Mouse (Mus musculus): ENCODE measurements around the gene Zfp366.

DNA sequence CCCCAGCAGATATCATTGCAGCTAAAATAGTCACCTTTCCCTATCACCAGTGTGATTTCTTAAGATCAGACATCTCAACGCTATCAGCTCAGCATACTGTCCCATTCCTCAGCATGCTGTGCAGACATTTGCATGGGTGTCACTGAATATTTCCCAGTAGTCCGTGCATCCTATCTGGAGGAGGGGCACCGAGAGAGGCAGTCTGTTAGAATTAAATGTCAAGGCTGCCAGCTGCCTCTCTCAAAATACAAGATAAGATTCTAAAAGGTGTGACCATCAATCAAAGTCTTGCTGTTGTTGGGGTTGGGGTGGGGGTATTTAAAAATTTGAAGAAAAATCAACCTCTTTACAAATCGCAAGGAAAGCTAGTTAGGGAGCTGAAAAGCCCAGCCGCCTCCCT, 28.4 kb downstream of the Zfp366 start:
- no peak for TF ChIP-seq POLR2A (IDR thresholded peaks at IDR 0.05; ENCODE audit: borderline replicate concordance, insufficient read depth, low read length)
- TF ChIP-seq CTCF (IDR thresholded peaks at IDR 0.05; ENCODE audit: borderline replicate concordance, insufficient read depth, low read depth, low read length) = no peak

All from cerebellum, adult 2 months (tissue).